Mouse (Mus musculus): ENCODE data around the gene Mrpl30.
A peak's percentile ranks its signal among the peaks of the same experiment; 100 is the strongest.

Gene Mrpl30

GRCm38 (mm10) chr1:37890025-37890652, at the start of gene Mrpl30, which contains the start of gene Mitd1:
Mrpl30 (plus strand) TSS chr1:37890477.
Mitd1 (minus strand) TSS chr1:37890411.
- peak; percentile 88 for DNase-seq (ENCODE audit: low read depth, low spot score)

GRCm38 (mm10) chr1:37846878-37847277, 43.4 kb upstream of the Mrpl30 start:
- DNase-seq (ENCODE audit: low read depth, low spot score), result no peak

GRCm38 (mm10) chr1:37850696-37851095, 39.6 kb upstream of the Mrpl30 start:
- peak; percentile 13 for DNase-seq (ENCODE audit: low read depth, low spot score)

GRCm38 (mm10) chr1:37864511-37865400, 25.5 kb upstream of the Mrpl30 start:
- DNase-seq (ENCODE audit: low read depth, low spot score), result peak; percentile 97

- DNase-seq (ENCODE audit: low read depth, low spot score), result peak; percentile 15
These were observed 24.7 kb upstream of the Mrpl30 start for GRCm38 (mm10) chr1:37865401-37866215.

GRCm38 (mm10) chr1:37866286-37866685, 24.0 kb upstream of the Mrpl30 start, which contains the start of gene Tsga10:
Tsga10 (minus strand) TSS chr1:37866429.
- DNase-seq (ENCODE audit: low read depth, low spot score), result no peak

GRCm38 (mm10) chr1:37867056-37867455, 23.2 kb upstream of the Mrpl30 start:
- no peak for DNase-seq (ENCODE audit: low read depth, low spot score)

GRCm38 (mm10) chr1:37867684-37868322, 22.5 kb upstream of the Mrpl30 start:
- no peak for DNase-seq (ENCODE audit: low read depth, low spot score)

- no peak for DNase-seq (ENCODE audit: low read depth, low spot score)
These were observed 21.6 kb upstream of the Mrpl30 start for GRCm38 (mm10) chr1:37868640-37869039.

GRCm38 (mm10) chr1:37869362-37869761, 20.9 kb upstream of the Mrpl30 start:
- DNase-seq (ENCODE audit: low read depth, low spot score), result no peak

GRCm38 (mm10) chr1:37871704-37872103, 18.6 kb upstream of the Mrpl30 start, which contains the start of gene Lipt1:
Lipt1 (plus strand) TSS chr1:37871738.
- peak; percentile 21 for DNase-seq (ENCODE audit: low read depth, low spot score)

- peak; percentile 89 for DNase-seq (ENCODE audit: low read depth, low spot score)
These were observed 17.9 kb upstream of the Mrpl30 start for GRCm38 (mm10) chr1:37872131-37873067.

GRCm38 (mm10) chr1:37873157-37873556, 17.1 kb upstream of the Mrpl30 start:
- DNase-seq (ENCODE audit: low read depth, low spot score), result no peak

- no peak for DNase-seq (ENCODE audit: low read depth, low spot score)
These were observed 12.4 kb upstream of the Mrpl30 start for GRCm38 (mm10) chr1:37877736-37878460.

GRCm38 (mm10) chr1:37883411-37883810, 6.9 kb upstream of the Mrpl30 start:
- no peak for DNase-seq (ENCODE audit: low read depth, low spot score)

- no peak for DNase-seq (ENCODE audit: low read depth, low spot score)
These were observed 5.8 kb upstream of the Mrpl30 start for GRCm38 (mm10) chr1:37884451-37884850.

GRCm38 (mm10) chr1:37889206-37889605, 1.1 kb upstream of the Mrpl30 start:
- no peak for DNase-seq (ENCODE audit: low read depth, low spot score)

GRCm38 (mm10) chr1:37891400-37891799, 1.1 kb downstream of the Mrpl30 start:
- no peak for DNase-seq (ENCODE audit: low read depth, low spot score)

- no peak for DNase-seq (ENCODE audit: low read depth, low spot score)
These were observed 4.3 kb downstream of the Mrpl30 start for GRCm38 (mm10) chr1:37894606-37895005.
